Mouse (Mus musculus): Measurements from ENCODE around the gene Man2a1. TPM values are rescaled to one million over a fixed set of nuclear protein-coding genes. Genes with fewer than 3 reads are reported as not detected.

Gene Man2a1
- total RNA-seq, 2 experiments from 2014 or later = 118 to 124 TPM

GRCm38 (mm10) chr17:64689614-64690013 is 89.1 kb downstream of the Man2a1 start:
- no peak for DNase-seq (ENCODE audit: low spot score in 2 of 2)

GRCm38 (mm10) chr17:64697277-64697831 is 96.8 kb downstream of the Man2a1 start:
- DNase-seq (ENCODE audit: low spot score in 2 of 2) = no peak

DNA sequence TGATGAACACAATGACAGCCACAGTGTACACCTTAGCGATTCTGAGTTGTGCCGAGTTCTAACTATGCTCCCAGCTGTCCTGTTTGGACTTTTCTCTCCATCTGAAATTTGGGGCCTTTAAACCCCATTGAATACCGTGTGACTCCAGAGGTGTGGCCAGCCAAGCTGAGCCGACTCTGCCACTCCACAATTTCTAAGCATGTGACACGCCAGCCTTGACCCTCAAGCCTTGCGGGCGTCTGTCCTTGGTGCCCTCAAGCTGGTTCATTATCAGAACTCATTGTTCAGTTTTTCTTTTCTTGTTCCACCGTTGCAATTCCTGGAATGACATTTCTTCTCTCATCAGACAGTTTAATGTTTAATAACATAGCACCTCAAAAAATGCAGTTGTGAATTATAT is 98.0 kb downstream of the Man2a1 start:
- no peak for DNase-seq (ENCODE audit: low spot score in 2 of 2)

- no peak for DNase-seq (ENCODE audit: low spot score in 2 of 2)
Observed at GRCm38 (mm10) chr17:64703649-64704230, 103.2 kb downstream of the Man2a1 start.

GRCm38 (mm10) chr17:64707529-64707928 is 107.0 kb downstream of the Man2a1 start:
- no peak for DNase-seq (ENCODE audit: low spot score in 2 of 2)

DNA sequence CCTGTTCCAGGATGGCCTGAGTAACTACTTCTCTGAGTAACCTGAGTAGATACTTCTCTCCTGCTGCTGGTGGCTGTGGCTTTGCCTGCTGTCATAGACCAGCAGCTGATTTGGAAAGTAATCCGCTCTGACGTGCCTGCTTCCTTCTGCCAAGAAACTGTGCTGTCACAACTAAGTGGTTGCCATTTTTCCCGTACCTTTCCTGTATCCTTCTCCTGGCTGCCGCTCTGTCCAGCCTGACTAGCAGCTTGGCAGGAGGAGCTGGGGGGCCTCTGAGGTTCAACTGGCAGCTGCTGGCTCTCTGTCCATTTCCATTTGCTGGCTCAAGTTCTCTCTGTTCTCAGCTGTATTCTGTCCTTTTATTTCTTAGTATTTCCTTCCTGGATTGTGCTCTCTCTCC is 115.8 kb downstream of the Man2a1 start:
- no peak for DNase-seq (ENCODE audit: low spot score in 2 of 2)

GRCm38 (mm10) chr17:64719760-64720159 is 119.2 kb downstream of the Man2a1 start:
- no peak for DNase-seq (ENCODE audit: low spot score in 2 of 2)

DNA sequence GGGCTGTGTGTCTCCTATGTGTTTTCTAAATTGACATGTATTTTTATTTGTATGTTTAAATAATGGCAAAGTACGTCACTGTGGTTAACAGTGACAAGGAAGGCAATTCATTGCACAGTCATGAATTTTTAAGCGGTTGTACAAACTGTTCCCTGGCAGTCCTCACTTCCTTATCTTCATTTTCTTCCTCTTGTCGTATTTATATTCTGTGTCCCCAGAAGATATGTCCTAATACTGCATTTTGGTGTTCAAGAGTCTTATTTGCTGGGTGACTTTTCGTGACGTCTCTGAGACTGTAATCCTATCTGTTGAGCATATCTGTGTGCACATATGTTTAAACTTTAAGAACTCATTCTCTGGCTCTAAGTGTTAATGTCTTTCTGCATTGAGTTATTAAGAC is 120.6 kb downstream of the Man2a1 start:
- DNase-seq (ENCODE audit: low spot score in 2 of 2) = no peak

- no peak for DNase-seq (ENCODE audit: low spot score in 2 of 2)
Observed at GRCm38 (mm10) chr17:64723162-64723561, 122.6 kb downstream of the Man2a1 start.

GRCm38 (mm10) chr17:64725214-64725613 is 124.7 kb downstream of the Man2a1 start:
- DNase-seq (ENCODE audit: low spot score in 2 of 2) = no peak

GRCm38 (mm10) chr17:64726032-64726431 is 125.5 kb downstream of the Man2a1 start:
- no peak for DNase-seq (ENCODE audit: low spot score in 2 of 2)

DNA sequence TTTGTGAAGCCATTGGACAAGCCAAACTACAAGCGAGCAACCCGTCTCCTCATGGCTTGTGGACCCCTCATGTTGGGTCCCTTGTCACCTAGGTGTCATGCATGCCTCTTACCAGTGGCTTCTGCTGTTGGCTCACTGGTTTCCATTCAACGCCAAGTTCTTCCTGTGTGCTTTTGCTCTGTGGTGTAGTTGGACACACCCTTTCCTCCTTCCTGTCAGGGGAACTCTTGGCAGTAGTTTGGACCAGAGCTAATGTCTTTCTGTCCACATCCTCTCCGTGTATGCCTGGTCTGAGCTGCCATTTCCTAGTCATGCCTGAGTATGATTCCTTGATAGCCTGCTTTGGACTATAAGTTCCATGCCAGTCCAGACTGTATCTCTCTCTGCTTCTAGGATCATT is 135.0 kb downstream of the Man2a1 start:
- DNase-seq (ENCODE audit: low spot score in 2 of 2) = no peak

GRCm38 (mm10) chr17:64737918-64738317 is 137.4 kb downstream of the Man2a1 start:
- DNase-seq (ENCODE audit: low spot score in 2 of 2) = no peak

- no peak for DNase-seq (ENCODE audit: low spot score in 2 of 2)
Observed at GRCm38 (mm10) chr17:64739129-64739528, 138.6 kb downstream of the Man2a1 start.

GRCm38 (mm10) chr17:64742715-64743605 is 142.4 kb downstream of the Man2a1 start:
- DNase-seq (ENCODE audit: low spot score in 2 of 2) = no peak

DNA sequence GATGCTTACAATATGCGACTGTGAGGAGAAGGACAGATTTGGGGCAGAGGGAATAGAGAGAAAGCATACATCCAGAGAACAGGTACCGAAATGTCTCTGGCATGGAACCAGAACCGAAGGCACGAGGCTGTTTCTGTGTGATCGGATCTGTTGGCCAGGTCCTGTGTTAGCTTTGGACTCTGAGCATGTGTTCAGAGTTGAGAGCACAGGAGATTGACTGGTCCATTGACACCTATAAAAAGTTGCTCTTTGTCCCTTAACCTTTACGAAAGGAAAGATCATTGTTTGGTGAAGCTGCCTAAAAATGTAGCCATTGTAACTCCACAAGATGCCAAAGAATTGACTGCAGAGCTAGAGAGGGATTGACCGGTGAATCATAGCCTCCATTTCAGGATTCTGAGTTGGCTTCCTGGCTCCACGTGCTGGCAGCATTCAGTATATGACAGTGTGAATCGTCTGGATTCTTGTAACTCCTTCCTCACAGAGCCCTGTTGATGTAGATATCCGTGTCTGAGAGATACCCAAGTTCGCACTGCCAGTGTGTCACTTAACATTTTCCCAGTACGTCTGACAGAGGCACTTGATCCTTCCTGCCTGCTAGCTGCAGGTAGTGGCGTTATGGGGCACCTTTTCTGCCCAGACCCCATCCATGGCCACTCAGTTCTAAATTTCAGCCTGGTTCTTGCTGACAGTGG is 143.2 kb downstream of the Man2a1 start:
- no peak for DNase-seq (ENCODE audit: low spot score in 2 of 2)

GRCm38 (mm10) chr17:64746637-64747225 is 146.2 kb downstream of the Man2a1 start:
- DNase-seq (ENCODE audit: low spot score in 2 of 2) = no peak

DNA sequence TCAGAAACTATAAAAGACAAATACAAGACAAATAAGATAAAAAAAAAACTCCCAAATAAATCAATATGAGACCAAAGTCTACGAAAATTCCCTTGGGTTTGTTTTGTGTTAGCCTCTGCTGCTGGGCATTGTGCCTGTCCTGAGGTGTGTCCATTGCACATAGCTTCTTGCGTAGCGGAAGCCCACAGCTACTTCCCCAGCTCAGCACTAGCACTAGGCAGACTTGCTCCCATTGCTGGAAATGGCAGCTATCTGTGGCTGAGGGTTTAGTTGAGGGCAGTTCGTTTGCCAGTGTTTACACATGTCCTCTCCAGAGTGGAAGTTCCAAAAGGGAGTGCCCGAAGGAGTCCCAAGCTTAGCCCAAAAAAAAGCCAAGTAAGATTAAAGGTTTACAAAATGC is 146.9 kb downstream of the Man2a1 start:
- DNase-seq (ENCODE audit: low spot score in 2 of 2) = no peak

DNA sequence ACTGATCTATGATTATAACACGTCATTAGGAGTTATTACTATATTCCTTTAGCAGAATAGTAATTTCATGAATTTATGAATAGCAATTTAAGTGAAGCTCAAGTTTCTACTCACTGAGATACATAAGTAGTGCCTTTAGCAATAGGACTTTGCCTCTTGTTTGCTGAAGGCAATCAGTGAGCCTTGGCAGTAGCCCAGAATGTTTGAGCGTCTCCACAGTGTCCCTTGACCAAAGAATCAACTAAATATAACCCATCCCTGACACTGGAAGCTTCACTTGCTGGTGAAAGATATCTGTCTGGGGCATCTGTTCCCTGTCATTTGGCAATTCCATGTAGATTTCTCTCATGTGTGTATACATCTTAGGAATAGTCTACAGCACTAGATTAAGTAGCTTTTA is 147.6 kb downstream of the Man2a1 start:
- DNase-seq (ENCODE audit: low spot score in 2 of 2) = no peak

DNA sequence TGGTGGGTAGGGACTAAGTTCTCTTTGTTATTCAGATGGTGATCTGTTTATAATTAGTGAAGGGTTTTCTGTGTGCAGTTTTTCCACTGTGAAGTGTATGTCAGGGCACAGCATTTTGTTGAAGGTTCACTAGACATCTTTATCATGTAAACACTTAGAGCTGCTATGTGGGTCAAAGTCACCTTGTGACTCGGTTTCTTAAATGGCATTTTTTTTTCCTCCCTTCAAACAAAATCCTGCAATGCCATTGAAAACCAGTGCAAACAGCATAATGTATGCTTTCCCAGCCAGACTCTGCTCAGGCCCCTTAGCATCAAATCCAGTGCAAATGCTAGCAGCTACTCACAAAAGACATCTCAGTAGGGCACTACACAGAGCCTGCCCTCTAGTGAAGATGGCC is 148.6 kb downstream of the Man2a1 start:
- DNase-seq (ENCODE audit: low spot score in 2 of 2) = no peak

DNA sequence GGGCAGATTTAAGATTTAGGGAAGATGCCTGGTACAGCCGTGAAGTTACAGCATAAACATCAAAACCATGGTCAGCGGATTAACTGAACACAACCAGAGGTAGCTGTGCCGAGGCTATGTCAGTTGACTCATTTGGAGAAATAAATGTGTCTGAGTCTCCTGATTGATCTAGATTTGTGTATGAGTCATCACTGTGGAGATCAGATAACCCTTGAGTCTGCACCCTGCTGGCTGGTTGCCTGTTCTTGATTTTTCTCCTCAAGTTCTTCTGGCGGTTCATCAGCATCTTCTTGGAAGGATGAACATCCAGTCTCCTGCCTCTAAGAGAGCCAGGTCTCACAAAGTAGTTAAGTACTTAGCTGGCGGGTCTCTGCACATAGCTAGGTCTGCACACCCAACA is 150.7 kb downstream of the Man2a1 start:
- no peak for DNase-seq (ENCODE audit: low spot score in 2 of 2)
